Mouse (Mus musculus): ENCODE data around the gene Slc30a1.

Gene Slc30a1

GRCm38 (mm10) chr1:191906571-191907430, at the start of gene Slc30a1:
Gene Slc30a1, plus strand, starts transcription at chr1:191906767.
- DNase-seq (ENCODE audit: low spot score): peak; percentile 96

GRCm38 (mm10) chr1:191856886-191857651, 49.5 kb upstream of the Slc30a1 start:
- DNase-seq (ENCODE audit: low spot score): no peak

GRCm38 (mm10) chr1:191858136-191858535, 48.4 kb upstream of the Slc30a1 start:
- DNase-seq (ENCODE audit: low spot score): no peak

GRCm38 (mm10) chr1:191859847-191860246, 46.7 kb upstream of the Slc30a1 start:
- DNase-seq (ENCODE audit: low spot score): no peak

GRCm38 (mm10) chr1:191861247-191861646, 45.3 kb upstream of the Slc30a1 start:
- DNase-seq (ENCODE audit: low spot score): no peak

- no peak for DNase-seq (ENCODE audit: low spot score)
Observed at GRCm38 (mm10) chr1:191863833-191864550, 42.6 kb upstream of the Slc30a1 start.

GRCm38 (mm10) chr1:191864551-191865027, 42.0 kb upstream of the Slc30a1 start:
- no peak for DNase-seq (ENCODE audit: low spot score)

- DNase-seq (ENCODE audit: low spot score): no peak
Observed at GRCm38 (mm10) chr1:191872076-191872710, 34.4 kb upstream of the Slc30a1 start.

- DNase-seq (ENCODE audit: low spot score): no peak
Observed at GRCm38 (mm10) chr1:191875006-191875405, 31.6 kb upstream of the Slc30a1 start.

- DNase-seq (ENCODE audit: low spot score): no peak
Observed at GRCm38 (mm10) chr1:191875683-191876305, 30.8 kb upstream of the Slc30a1 start.

GRCm38 (mm10) chr1:191877681-191878080, 28.9 kb upstream of the Slc30a1 start:
- DNase-seq (ENCODE audit: low spot score): no peak

- DNase-seq (ENCODE audit: low spot score): no peak
Observed at GRCm38 (mm10) chr1:191878518-191878921, 28.0 kb upstream of the Slc30a1 start.

GRCm38 (mm10) chr1:191880247-191880646, 26.3 kb upstream of the Slc30a1 start:
- DNase-seq (ENCODE audit: low spot score): no peak

- DNase-seq (ENCODE audit: low spot score): no peak
Observed at GRCm38 (mm10) chr1:191880921-191881609, 25.5 kb upstream of the Slc30a1 start.

- no peak for DNase-seq (ENCODE audit: low spot score)
Observed at GRCm38 (mm10) chr1:191881663-191882062, 24.9 kb upstream of the Slc30a1 start.

GRCm38 (mm10) chr1:191882474-191883206, 23.9 kb upstream of the Slc30a1 start:
- no peak for DNase-seq (ENCODE audit: low spot score)

GRCm38 (mm10) chr1:191883654-191884053, 22.9 kb upstream of the Slc30a1 start:
- DNase-seq (ENCODE audit: low spot score): no peak

- no peak for DNase-seq (ENCODE audit: low spot score)
Observed at GRCm38 (mm10) chr1:191891912-191892311, 14.7 kb upstream of the Slc30a1 start.

GRCm38 (mm10) chr1:191894386-191894785, 12.2 kb upstream of the Slc30a1 start:
- no peak for DNase-seq (ENCODE audit: low spot score)

GRCm38 (mm10) chr1:191894857-191895256, 11.7 kb upstream of the Slc30a1 start:
- no peak for DNase-seq (ENCODE audit: low spot score)
